ENCODE assay signal across 7 mouse cellular contexts in genomic region chrX:9128317-9128831, GRCm38 (mm10). TPM values are rescaled to one million over a fixed set of nuclear protein-coding genes. Genes with fewer than 3 reads are reported as not detected.
DNase-seq lines count a peak whose midpoint lies in the region; ATAC-seq and TF ChIP-seq lines count a peak whose summit lies in the region.

No protein-coding gene starts in this region.

- no peak for TF ChIP-seq POLR2A in kidney, adult 2 months (IDR thresholded peaks at IDR 0.05; ENCODE audit: low read depth, low read length)

- no peak for ATAC-seq in kidney, embryonic 15.5 days (replicated peaks; ENCODE audit: low FRiP score)
- peak; percentile 70; the same call in 1 of the 2 replicates for ATAC-seq in kidney, embryonic 16.5 days (ENCODE audit: low FRiP score, low TSS enrichment)

- DNase-seq in kidney, adult 2 months, result peak; percentile 54
- peak; percentile 18 for DNase-seq in MN1 (ENCODE audit: low spot score)
- DNase-seq in cerebellum, adult 18-20 months, result peak; percentile 43 to 51
- DNase-seq in mesoderm, embryonic 11.5 days (ENCODE audit: low read depth, low spot score), result peak; percentile 13
- DNase-seq in thymus, postnatal 10 days (ENCODE audit: low spot score in 2 of 2), result no peak

- H3K36me3 ChIP-seq in kidney, adult 2 months (ENCODE audit: control insufficient read depth, insufficient read depth, low read length), result no peaks in the 10 kb centered on the region
- no peaks in the 10 kb centered on the region for H3K36me3 ChIP-seq in kidney, embryonic 15.5 days
- H3K36me3 ChIP-seq in kidney, embryonic 16.5 days (ENCODE audit: insufficient read depth, low read length), result no peaks in the 10 kb centered on the region

- H3K9me3 ChIP-seq in kidney, embryonic 15.5 days (replicated peaks), result no peaks in the 10 kb centered on the region
- H3K9me3 ChIP-seq in kidney, embryonic 16.5 days (ENCODE audit: low read length), result no peaks in the 10 kb centered on the region

- H3K27ac ChIP-seq in kidney, adult 2 months (ENCODE audit: insufficient read depth, low read depth, low read length), result no peak overlapping the region
- H3K27ac ChIP-seq in kidney, embryonic 15.5 days, result no peak overlapping the region
- no peak overlapping the region for H3K27ac ChIP-seq in kidney, embryonic 16.5 days (ENCODE audit: low read length)

- no peak overlapping the region for H3K4me3 ChIP-seq in kidney, adult 2 months (ENCODE audit: insufficient read depth, low read depth, low read length)
- H3K4me3 ChIP-seq in kidney, embryonic 15.5 days (replicated peaks), result no peak overlapping the region
- no peak overlapping the region for H3K4me3 ChIP-seq in kidney, embryonic 16.5 days (ENCODE audit: low read length)

- no peak overlapping the region for H3K4me2 ChIP-seq in kidney, embryonic 15.5 days
- no peak overlapping the region for H3K4me2 ChIP-seq in kidney, embryonic 16.5 days (replicated peaks; ENCODE audit: low read depth, low read length)

- H3K4me1 ChIP-seq in kidney, adult 2 months (ENCODE audit: control insufficient read depth, insufficient read depth, low read length), result no peaks in the 10 kb centered on the region
- H3K4me1 ChIP-seq in kidney, embryonic 15.5 days, result no peaks in the 10 kb centered on the region
- H3K4me1 ChIP-seq in kidney, embryonic 16.5 days (ENCODE audit: insufficient read depth, low read length), result no peaks in the 10 kb centered on the region

- H3K27me3 ChIP-seq in kidney, adult 2 months (replicated peaks; ENCODE audit: control insufficient read depth, insufficient read depth, low read length), result no peaks in the 10 kb centered on the region
- no peaks in the 10 kb centered on the region for H3K27me3 ChIP-seq in kidney, embryonic 15.5 days
- H3K27me3 ChIP-seq in kidney, embryonic 16.5 days (ENCODE audit: insufficient read depth, low read length), result no peaks in the 10 kb centered on the region

- no peak overlapping the region for H3K9ac ChIP-seq in kidney, embryonic 15.5 days
- no peak overlapping the region for H3K9ac ChIP-seq in kidney, embryonic 16.5 days (replicated peaks; ENCODE audit: low read length)

- WGBS in kidney, adult 2 months, result 18% methylated on average over 7 of the region's 7 CpGs
- 41% methylated on average over 7 of the region's 7 CpGs for WGBS in kidney, embryonic 15.5 days
- 47% methylated on average over 7 of the region's 7 CpGs for WGBS in kidney, embryonic 16.5 days

- TF ChIP-seq CTCF in kidney, adult 2 months (conservative IDR thresholded peaks at IDR 0.05; ENCODE audit: insufficient read depth, insufficient read length, low read depth, low read length), result no peak

RNA-seq across cellular contexts. Expression of gene 4930402K13Rik, which starts 24.0 kb away (rescaled TPM):
- polyA plus RNA-seq in kidney, adult 2 months (2012; rRNA removed), result not detected in 2 replicates
- not detected in 2 replicates for polyA plus RNA-seq in kidney, embryonic 15.5 days (2015; fragmentation: Nextera tagmentation; extraction: Ambion mirVana)
- not detected in 2 replicates for polyA plus RNA-seq in kidney, embryonic 16.5 days (2015; fragmentation: Nextera tagmentation; extraction: Ambion mirVana)

Comparison
In these comparisons a context has a peak if more than half of its experiments do, and no peak if none do; other contexts are left out.
1. DNase-seq: peak in kidney, adult 2 months (single experiment), MN1 (single experiment), cerebellum, adult 18-20 months (2 of 2) and mesoderm, embryonic 11.5 days (single experiment); none in thymus, postnatal 10 days (0 of 2).